Mouse (Mus musculus) bone marrow, adult 2 months (tissue): Measurements from ENCODE around the gene Tnpo2.

Source experiments
- CTCF ChIP-seq: fragments of 200-500 bp; IDR thresholded peaks from 2 replicates; pipeline ENCODE4 v1.5.1; 2011; ENCODE audit warnings: low read length, control low read depth; ENCODE audit not compliant: control insufficient read depth, insufficient read depth
- POLR2A ChIP-seq: fragments of 200-500 bp; IDR thresholded peaks from 2 replicates; pipeline ENCODE4 v1.6.1; 2011; ENCODE audit warnings: low read depth, mild to moderate bottlenecking, control low read depth, low read length, borderline replicate concordance; ENCODE audit not compliant: control insufficient read depth

GRCm38 (mm10) chr8:85027516-85027855 lies 9.2 kb upstream of the Tnpo2 start:
- TF ChIP-seq POLR2A (no peak), CTCF (no peak)
